Mouse (Mus musculus): ENCODE data around the gene Hdlbp. TPM values are rescaled to one million over a fixed set of nuclear protein-coding genes. Genes with fewer than 3 reads are reported as not detected.

Gene Hdlbp
- polyA plus RNA-seq, 1 experiment from 2014 or later, result 145 TPM

- 91% methylated on average over 2 of the region's 2 CpGs for WGBS (ENCODE audit: missing documents)
- Histone ChIP-seq H3K27ac (no peak overlapping the region), H3K4me3 (ENCODE audit: inconsistent target) (no peak overlapping the region), H3K79me2 (ENCODE audit: inconsistent target) (no peaks in the 10 kb centered on the region), H3K36me3 (ENCODE audit: inconsistent target) (no peaks in the 10 kb centered on the region)
These were observed 89.7 kb downstream of the Hdlbp start for GRCm38 (mm10) chr1:93388906-93389305.

GRCm38 (mm10) chr1:93387198-93387597 lies 91.4 kb downstream of the Hdlbp start:
- Histone ChIP-seq H3K4me3 (ENCODE audit: inconsistent target) (no peak overlapping the region), H3K36me3 (ENCODE audit: inconsistent target) (no peaks in the 10 kb centered on the region), H3K27ac (no peak overlapping the region), H3K79me2 (ENCODE audit: inconsistent target) (no peaks in the 10 kb centered on the region)
- 63% methylated on average over 2 of the region's 2 CpGs for WGBS (ENCODE audit: missing documents)

GRCm38 (mm10) chr1:93379117-93379516 lies 99.5 kb downstream of the Hdlbp start:
- Histone ChIP-seq H3K36me3 (ENCODE audit: inconsistent target) (no peaks in the 10 kb centered on the region), H3K79me2 (ENCODE audit: inconsistent target) (no peaks in the 10 kb centered on the region), H3K27ac (no peak overlapping the region), H3K4me3 (ENCODE audit: inconsistent target) (no peak overlapping the region)
- 81% methylated on average over 5 of the region's 5 CpGs for WGBS (ENCODE audit: missing documents)

GRCm38 (mm10) chr1:93377307-93377706 lies 101.3 kb downstream of the Hdlbp start:
- WGBS (ENCODE audit: missing documents), result 68% methylated on average over 5 of the region's 5 CpGs
- no peak overlapping the region for H3K4me3 ChIP-seq (ENCODE audit: inconsistent target)
- no peaks in the 10 kb centered on the region for H3K36me3 ChIP-seq (ENCODE audit: inconsistent target)
- no peaks in the 10 kb centered on the region for H3K79me2 ChIP-seq (ENCODE audit: inconsistent target)
- no peak overlapping the region for H3K27ac ChIP-seq

- no peaks in the 10 kb centered on the region for H3K79me2 ChIP-seq (ENCODE audit: inconsistent target)
- WGBS (ENCODE audit: missing documents), result 83% methylated on average over 4 of the region's 4 CpGs
These were observed 105.0 kb downstream of the Hdlbp start, which contains the start of gene Ano7 for GRCm38 (mm10) chr1:93373665-93374064. TSS of gene Ano7 (plus strand) at chr1:93373930.

GRCm38 (mm10) chr1:93365641-93366040 lies 113.0 kb downstream of the Hdlbp start:
- 47% methylated on average over 6 of the region's 6 CpGs for WGBS (ENCODE audit: missing documents)
- H3K36me3 ChIP-seq (ENCODE audit: inconsistent target), result peaks cover 55% of the 10 kb centered on the region
- no peak overlapping the region for H3K27ac ChIP-seq
- H3K79me2 ChIP-seq (ENCODE audit: inconsistent target), result no peaks in the 10 kb centered on the region
- no peak overlapping the region for H3K4me3 ChIP-seq (ENCODE audit: inconsistent target)

More at GRCm38 (mm10) chr1:93373665-93374064, 105.0 kb downstream of the Hdlbp start, which contains the start of gene Ano7:
- H3K36me3 ChIP-seq (ENCODE audit: inconsistent target), result no peaks in the 10 kb centered on the region
- no peak within 1 kb of the TSS for H3K27ac ChIP-seq
- no peak within 1 kb of the TSS for H3K4me3 ChIP-seq (ENCODE audit: inconsistent target)

GRCm38 (mm10) chr1:93362661-93363060 lies 116.0 kb downstream of the Hdlbp start:
- 88% methylated on average over 4 of the region's 4 CpGs for WGBS (ENCODE audit: missing documents)

More at GRCm38 (mm10) chr1:93362661-93363060, 116.0 kb downstream of the Hdlbp start:
- Histone ChIP-seq H3K4me3 (ENCODE audit: inconsistent target) (no peak overlapping the region), H3K27ac (no peak overlapping the region), H3K36me3 (ENCODE audit: inconsistent target) (peaks cover 70% of the 10 kb centered on the region), H3K79me2 (ENCODE audit: inconsistent target) (no peaks in the 10 kb centered on the region)

Other genes starting within 250 kb of the Hdlbp start
- gene Sned1, start 243.0 kb downstream of the Hdlbp start, polyA plus RNA-seq (2018), result 0.04 TPM in 2 of 3 replicates, not detected in the other
- gene Mterf4, start 172.9 kb downstream of the Hdlbp start, polyA plus RNA-seq (2018), result 9.7 to 12.9 TPM (median 12.8 TPM) in 3 replicates
- gene Ppp1r7, start 136.0 kb downstream of the Hdlbp start, polyA plus RNA-seq (2018), result 20.2 to 21.5 TPM (median 20.8 TPM) in 3 replicates
- gene Pask, start 135.3 kb downstream of the Hdlbp start, polyA plus RNA-seq (2018), result 0.56 to 2.4 TPM (median 0.61 TPM) in 3 replicates
- gene Ano7, start 104.9 kb downstream of the Hdlbp start, polyA plus RNA-seq (2018), result 0.28 TPM in 1 of 3 replicates, not detected in the others
- 0.95 to 4.0 TPM (median 1.7 TPM) in 3 replicates for gene Farp2, start 33.3 kb upstream of the Hdlbp start, polyA plus RNA-seq (2018)
- 28.4 to 40.0 TPM (median 31.3 TPM) in 3 replicates for gene Stk25, start 179.8 kb upstream of the Hdlbp start, polyA plus RNA-seq (2018)
- gene Bok, start 206.8 kb upstream of the Hdlbp start, polyA plus RNA-seq (2018), result not detected in 3 replicates

Measured in macrophage (primary cell).